Mouse (Mus musculus): ENCODE data around the gene Hoxa2. TPM values are rescaled to one million over a fixed set of nuclear protein-coding genes. Genes with fewer than 3 reads are reported as not detected.

Gene Hoxa2
- total RNA-seq, 1 experiment from 2014 or later, result not detected

GRCm38 (mm10) chr6:52180726-52181125, 16.1 kb upstream of the Hoxa2 start:
- no peak for ATAC-seq (replicated peaks; ENCODE audit: low read depth, poor library complexity, severe bottlenecking)

- ATAC-seq (replicated peaks; ENCODE audit: low read depth, poor library complexity, severe bottlenecking), result no peak
Measured at GRCm38 (mm10) chr6:52180213-52180710, 15.6 kb upstream of the Hoxa2 start.

- ATAC-seq (replicated peaks; ENCODE audit: low read depth, poor library complexity, severe bottlenecking), result no peak
Measured at GRCm38 (mm10) chr6:52179690-52180089, 15.1 kb upstream of the Hoxa2 start.

- ATAC-seq (replicated peaks; ENCODE audit: low read depth, poor library complexity, severe bottlenecking), result no peak
Measured at GRCm38 (mm10) chr6:52178918-52179665, 14.5 kb upstream of the Hoxa2 start.

- no peak for ATAC-seq (replicated peaks; ENCODE audit: low read depth, poor library complexity, severe bottlenecking)
Measured at GRCm38 (mm10) chr6:52177806-52178205, 13.2 kb upstream of the Hoxa2 start.

- no peak for ATAC-seq (replicated peaks; ENCODE audit: low read depth, poor library complexity, severe bottlenecking)
Measured at GRCm38 (mm10) chr6:52177061-52177735, 12.6 kb upstream of the Hoxa2 start, which contains the start of gene 5730596B20Rik. 5730596B20Rik (plus strand) TSS chr6:52177498.

GRCm38 (mm10) chr6:52176391-52176790, 11.8 kb upstream of the Hoxa2 start:
- no peak for ATAC-seq (replicated peaks; ENCODE audit: low read depth, poor library complexity, severe bottlenecking)

GRCm38 (mm10) chr6:52175864-52176263, 11.2 kb upstream of the Hoxa2 start:
- ATAC-seq (replicated peaks; ENCODE audit: low read depth, poor library complexity, severe bottlenecking), result no peak

- no peak for ATAC-seq (replicated peaks; ENCODE audit: low read depth, poor library complexity, severe bottlenecking)
Measured at GRCm38 (mm10) chr6:52174968-52175751, 10.5 kb upstream of the Hoxa2 start.

- no peak for ATAC-seq (replicated peaks; ENCODE audit: low read depth, poor library complexity, severe bottlenecking)
Measured at GRCm38 (mm10) chr6:52173648-52174047, 9.0 kb upstream of the Hoxa2 start.

GRCm38 (mm10) chr6:52172501-52172900, 7.9 kb upstream of the Hoxa2 start:
- no peak for ATAC-seq (replicated peaks; ENCODE audit: low read depth, poor library complexity, severe bottlenecking)

- no peak for ATAC-seq (replicated peaks; ENCODE audit: low read depth, poor library complexity, severe bottlenecking)
Measured at GRCm38 (mm10) chr6:52171938-52172337, 7.3 kb upstream of the Hoxa2 start.

- ATAC-seq (replicated peaks; ENCODE audit: low read depth, poor library complexity, severe bottlenecking), result no peak
Measured at GRCm38 (mm10) chr6:52171331-52171730, 6.7 kb upstream of the Hoxa2 start.

- no peak for ATAC-seq (replicated peaks; ENCODE audit: low read depth, poor library complexity, severe bottlenecking)
Measured at GRCm38 (mm10) chr6:52170898-52171223, 6.2 kb upstream of the Hoxa2 start.

- ATAC-seq (replicated peaks; ENCODE audit: low read depth, poor library complexity, severe bottlenecking), result no peak
Measured at GRCm38 (mm10) chr6:52170166-52170897, 5.7 kb upstream of the Hoxa2 start.

GRCm38 (mm10) chr6:52169499-52170165, 5.0 kb upstream of the Hoxa2 start:
- ATAC-seq (replicated peaks; ENCODE audit: low read depth, poor library complexity, severe bottlenecking), result no peak

- no peak for ATAC-seq (replicated peaks; ENCODE audit: low read depth, poor library complexity, severe bottlenecking)
Measured at GRCm38 (mm10) chr6:52168191-52169055, 3.8 kb upstream of the Hoxa2 start.

GRCm38 (mm10) chr6:52167736-52168161, 3.1 kb upstream of the Hoxa2 start:
- no peak for ATAC-seq (replicated peaks; ENCODE audit: low read depth, poor library complexity, severe bottlenecking)

GRCm38 (mm10) chr6:52167176-52167575, 2.5 kb upstream of the Hoxa2 start:
- ATAC-seq (replicated peaks; ENCODE audit: low read depth, poor library complexity, severe bottlenecking), result no peak
